Mouse (Mus musculus) kidney, adult 2 months (tissue): ENCODE measurements at regions not wholly inside any gene's neighbourhood (a gene's known extent, or its start where the extent isn't known, plus 50 kb on each side); places are given as distances from the start of the nearest gene placed in this dataset.
"Not testable (repeated sequence)": the region's sequence is repeated elsewhere in the genome, so short reads cannot be mapped to it uniquely, and the experiment has no call there.

Experiments
- CTCF ChIP-seq: fragments of 200-500 bp; conservative IDR thresholded peaks from 2 replicates; pipeline ENCODE4 v1.5.1; 2011; ENCODE audit warnings: low read depth, mild to moderate bottlenecking, control low read depth, low read length, moderate library complexity, mixed read lengths; ENCODE audit not compliant: insufficient read depth, insufficient read length
- POLR2A ChIP-seq: fragments of 200-500 bp; IDR thresholded peaks from one replicate; pipeline ENCODE4 v1.6.1; 2011; ENCODE audit warnings: low read depth, low read length, control low read depth

DNA sequence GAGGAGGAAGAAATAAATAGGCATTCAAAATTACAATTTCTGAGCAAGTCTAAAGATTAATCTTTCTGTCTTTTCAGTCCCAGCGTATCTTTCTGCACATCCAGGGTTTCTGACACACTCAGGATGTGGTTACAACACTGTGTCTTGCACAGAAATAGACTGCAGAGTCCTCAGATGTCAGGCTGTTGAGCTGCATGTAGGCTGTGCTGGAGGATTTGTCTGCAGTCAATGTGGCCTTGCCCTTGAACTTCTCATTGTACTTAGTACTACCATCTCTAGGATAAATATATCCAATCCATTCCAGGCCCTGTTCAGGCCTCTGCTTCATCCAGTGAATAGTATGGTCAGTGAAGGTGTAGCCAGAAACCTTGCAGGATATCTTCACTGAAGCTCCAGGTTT, 178.9 kb upstream of the Zfp386 start:
- TF ChIP-seq CTCF, POLR2A: not testable (repeated sequence)
